Mouse (Mus musculus): ENCODE data around the gene Mpst. TPM values are rescaled to one million over a fixed set of nuclear protein-coding genes. Genes with fewer than 3 reads are reported as not detected.

Gene Mpst
- polyA plus RNA-seq, 1 experiment from 2014 or later, result 5.1 TPM

GRCm38 (mm10) chr15:78457193-78457592, 51.0 kb downstream of the Mpst start:
- Histone ChIP-seq H3K36me3 (ENCODE audit: control insufficient read depth, insufficient read depth, low read length) (no peaks in the 10 kb centered on the region), H3K27me3 (replicated peaks; ENCODE audit: control insufficient read depth, insufficient read depth, low read length) (0 out of 2 replicates have a peak, but pooled peaks cover 4% of the 10 kb centered on the region), H3K9ac (ENCODE audit: low read depth, low read length) (no peak overlapping the region), H3K27ac (ENCODE audit: low read depth, low read length) (no peak overlapping the region), H3K4me1 (replicated peaks; ENCODE audit: control insufficient read depth, insufficient read depth, low read length) (no peaks in the 10 kb centered on the region), H3K9me3 (ENCODE audit: control insufficient read depth, low read length) (no peaks in the 10 kb centered on the region), H3K4me3 (ENCODE audit: low read depth, low read length) (no peak overlapping the region), H3K4me2 (no peak overlapping the region)
- DNase-seq (ENCODE audit: low spot score) (no peak), ATAC-seq (replicated peaks; ENCODE audit: low FRiP score) (no peak)
- WGBS, result 74% methylated on average over 10 of the region's 10 CpGs

GRCm38 (mm10) chr15:78462981-78463380, 56.8 kb downstream of the Mpst start:
- Histone ChIP-seq H3K27me3 (replicated peaks; ENCODE audit: control insufficient read depth, insufficient read depth, low read length) (no peaks in the 10 kb centered on the region), H3K4me2 (no peak overlapping the region), H3K36me3 (ENCODE audit: control insufficient read depth, insufficient read depth, low read length) (no peaks in the 10 kb centered on the region), H3K9ac (ENCODE audit: low read depth, low read length) (no peak overlapping the region), H3K27ac (ENCODE audit: low read depth, low read length) (no peak overlapping the region), H3K4me3 (ENCODE audit: low read depth, low read length) (no peak overlapping the region), H3K9me3 (ENCODE audit: control insufficient read depth, low read length) (no peaks in the 10 kb centered on the region), H3K4me1 (replicated peaks; ENCODE audit: control insufficient read depth, insufficient read depth, low read length) (no peaks in the 10 kb centered on the region; the same call in 1 of the 2 replicates)
- no peak for ATAC-seq (replicated peaks; ENCODE audit: low FRiP score)
- DNase-seq (ENCODE audit: low spot score), result no peak
- 44% methylated on average over 2 of the region's 2 CpGs for WGBS

Other genes with a start within 250 kb of the Mpst start
- gene Ift27, start 232.3 kb upstream of the Mpst start, polyA plus RNA-seq (2014; fragmentation: Nextera tagmentation; extraction: Ambion mirVana), result 57.8 and 60.5 TPM in 2 replicates
- gene Pvalb, start 200.0 kb upstream of the Mpst start, polyA plus RNA-seq (2014; fragmentation: Nextera tagmentation; extraction: Ambion mirVana), result not detected in 2 replicates
- 18.8 and 19.8 TPM in 2 replicates for gene Ncf4, start 161.6 kb upstream of the Mpst start, polyA plus RNA-seq (2014; fragmentation: Nextera tagmentation; extraction: Ambion mirVana)
- gene Csf2rb2, start 100.7 kb upstream of the Mpst start, polyA plus RNA-seq (2014; fragmentation: Nextera tagmentation; extraction: Ambion mirVana), result 1.5 and 1.8 TPM in 2 replicates
- 7.7 and 9.5 TPM in 2 replicates for gene Csf2rb, start 80.7 kb upstream of the Mpst start, polyA plus RNA-seq (2014; fragmentation: Nextera tagmentation; extraction: Ambion mirVana)
- gene Tex33, start 10.5 kb upstream of the Mpst start, polyA plus RNA-seq (2014; fragmentation: Nextera tagmentation; extraction: Ambion mirVana), result not detected in 2 replicates
- 95.3 and 98.9 TPM in 2 replicates for gene Tst, start 509 bp upstream of the Mpst start, polyA plus RNA-seq (2014; fragmentation: Nextera tagmentation; extraction: Ambion mirVana)
- 17.1 and 19.2 TPM in 2 replicates for gene Kctd17, start 22.1 kb downstream of the Mpst start, polyA plus RNA-seq (2014; fragmentation: Nextera tagmentation; extraction: Ambion mirVana)
- 7.0 and 7.9 TPM in 2 replicates for gene Tmprss6, start 62.2 kb downstream of the Mpst start, polyA plus RNA-seq (2014; fragmentation: Nextera tagmentation; extraction: Ambion mirVana)
- gene Il2rb, start 88.9 kb downstream of the Mpst start, polyA plus RNA-seq (2014; fragmentation: Nextera tagmentation; extraction: Ambion mirVana), result 0.07 and 0.31 TPM in 2 replicates
- 11.4 and 14.0 TPM in 2 replicates for gene C1qtnf6, start 125.0 kb downstream of the Mpst start, polyA plus RNA-seq (2014; fragmentation: Nextera tagmentation; extraction: Ambion mirVana)
- gene Sstr3, start 138.3 kb downstream of the Mpst start, polyA plus RNA-seq (2014; fragmentation: Nextera tagmentation; extraction: Ambion mirVana), result not detected in 2 replicates
- 124 and 126 TPM in 2 replicates for gene Rac2, start 166.4 kb downstream of the Mpst start, polyA plus RNA-seq (2014; fragmentation: Nextera tagmentation; extraction: Ambion mirVana)
- 7.8 and 9.5 TPM in 2 replicates for gene Cyth4, start 190.6 kb downstream of the Mpst start, polyA plus RNA-seq (2014; fragmentation: Nextera tagmentation; extraction: Ambion mirVana)